Mouse (Mus musculus) gastrocnemius, postnatal 36 days (tissue): ENCODE results near the gene Myo5c. TPM values are rescaled to one million over a fixed set of nuclear protein-coding genes. Genes with fewer than 3 reads are reported as not detected.

Experiments
- DNase-seq, 2 experiments: peaks; one replicate each; pipeline ENCODE4 v3.0.0; 2022
- intact Hi-C: fragments of 180-260 bp; cut with DNase I; formaldehyde crosslinking; loops from one replicate; pipeline ENCODE4 v1.15.1; 2025
- total RNA-seq, 2 experiments: library from RNA; stranded (reverse); gene quantifications; 2 replicates each; pipeline ENCODE4 v1.2.3; 2021

The Myo5c gene
- total RNA-seq, 2 experiments from 2014 or later = 7.3 to 9.9 TPM

- no peak for DNase-seq
- intact Hi-C loops = no loop called here
Measured at GRCm38 (mm10) chr9:75314517-75315105, 82.8 kb downstream of the Myo5c start.

- intact Hi-C loops = no loop called here
- DNase-seq = no peak
Measured at GRCm38 (mm10) chr9:75315238-75315637, 83.4 kb downstream of the Myo5c start.

- intact Hi-C loops = no loop called here
- no peak for DNase-seq
Measured at GRCm38 (mm10) chr9:75316771-75317170, 85.0 kb downstream of the Myo5c start.

- intact Hi-C loops = no loop called here
Measured at GRCm38 (mm10) chr9:75318196-75318595, 86.4 kb downstream of the Myo5c start.

GRCm38 (mm10) chr9:75319365-75319764 is 87.5 kb downstream of the Myo5c start:
- DNase-seq = no peak
- intact Hi-C loops = no loop called here

More at GRCm38 (mm10) chr9:75318196-75318595, 86.4 kb downstream of the Myo5c start:
- DNase-seq = no peak

GRCm38 (mm10) chr9:75322099-75322885 is 90.5 kb downstream of the Myo5c start:
- intact Hi-C loops = no loop called here
- no peak for DNase-seq

GRCm38 (mm10) chr9:75328047-75328446 is 96.2 kb downstream of the Myo5c start:
- intact Hi-C loops = no loop called here
- DNase-seq = no peak

GRCm38 (mm10) chr9:75330821-75331220 is 99.0 kb downstream of the Myo5c start:
- intact Hi-C loops = no loop called here
- DNase-seq = no peak

GRCm38 (mm10) chr9:75334440-75334839 is 102.6 kb downstream of the Myo5c start:
- intact Hi-C loops = no loop called here

GRCm38 (mm10) chr9:75338016-75338415 is 106.2 kb downstream of the Myo5c start:
- intact Hi-C loops = no loop called here
- no peak for DNase-seq

More at GRCm38 (mm10) chr9:75334440-75334839, 102.6 kb downstream of the Myo5c start:
- no peak for DNase-seq

- intact Hi-C loops = no loop called here
- DNase-seq = no peak
Measured at GRCm38 (mm10) chr9:75342433-75342832, 110.6 kb downstream of the Myo5c start.

GRCm38 (mm10) chr9:75347458-75347857 is 115.6 kb downstream of the Myo5c start, which contains the start of gene Bcl2l10:
TSS of gene Bcl2l10 (plus strand) at chr9:75347758.
- intact Hi-C loops = no loop called here
- no peak for DNase-seq

- intact Hi-C loops = no loop called here
- no peak for DNase-seq
Measured at GRCm38 (mm10) chr9:75348066-75348465, 116.2 kb downstream of the Myo5c start.

- intact Hi-C loops = no loop called here
- no peak for DNase-seq
Measured at GRCm38 (mm10) chr9:75348641-75349040, 116.8 kb downstream of the Myo5c start.

GRCm38 (mm10) chr9:75353094-75353493 is 121.3 kb downstream of the Myo5c start:
- no peak for DNase-seq
- intact Hi-C loops = no loop called here

Other genes starting within 250 kb of the Myo5c start
- 100 to 1,000 TPM; 129 to 153 TPM for gene Arpp19, start 194.4 kb upstream of the Myo5c start, total RNA-seq
- gene Myo5a, start 161.0 kb upstream of the Myo5c start, total RNA-seq = 1 to 10 TPM; 9.2 to 9.9 TPM
- gene Gnb5, start 74.3 kb downstream of the Myo5c start, total RNA-seq = 10 to 100 TPM in 1 of 2 experiments, 1 to 10 TPM in 1; 8.7 to 14.8 TPM
- gene Bcl2l10, start 115.7 kb downstream of the Myo5c start, total RNA-seq = not detected
- gene Mapk6, start 178.0 kb downstream of the Myo5c start, total RNA-seq = 10 to 100 TPM; 24.9 to 28.4 TPM
- 10 to 100 TPM; 15.2 to 16.7 TPM for gene Leo1, start 209.5 kb downstream of the Myo5c start, total RNA-seq